Mouse (Mus musculus) midbrain, embryonic 16.5 days (tissue): Measurements from ENCODE around the gene Prkaa2. TPM values are rescaled to one million over a fixed set of nuclear protein-coding genes. Genes with fewer than 3 reads are reported as not detected.

Experiments used
- ATAC-seq: fragments of 200-750 bp; cut with Nextera tagmentation; 2 replicates; pipeline ENCODE4 v1.8.0; 2017; ENCODE audit warnings: moderate TSS enrichment
- H3K27ac ChIP-seq: fragments of 300-500 bp; sonication (generic); 2 replicates; pipeline ENCODE4 v1.5.1; 2014; ENCODE audit warnings: mild to moderate bottlenecking, low read length, mixed read lengths
- H3K27me3 ChIP-seq: fragments of 300-500 bp; sonication (generic); 2 replicates; pipeline ENCODE4 v1.6.1; 2014; ENCODE audit warnings: low read depth, low read length, mixed read lengths; ENCODE audit not compliant: control insufficient read depth, insufficient read depth
- H3K36me3 ChIP-seq: fragments of 300-500 bp; sonication (generic); 2 replicates; pipeline ENCODE4 v1.6.1; 2014; ENCODE audit warnings: mild to moderate bottlenecking, low read length, moderate library complexity, mixed read lengths; ENCODE audit not compliant: control insufficient read depth, insufficient read depth
- H3K4me1 ChIP-seq: fragments of 300-500 bp; sonication (generic); 2 replicates; pipeline ENCODE4 v1.6.1; 2014; ENCODE audit warnings: mild to moderate bottlenecking, low read length, mixed read lengths; ENCODE audit not compliant: control insufficient read depth, insufficient read depth
- H3K4me2 ChIP-seq: fragments of 300-500 bp; sonication (generic); 2 replicates; pipeline ENCODE4 v1.6.1; 2014; ENCODE audit warnings: mild to moderate bottlenecking, low read length, mixed read lengths
- H3K4me3 ChIP-seq: fragments of 300-500 bp; sonication (generic); 2 replicates; pipeline ENCODE4 v1.5.1; 2014; ENCODE audit warnings: low read depth, mild to moderate bottlenecking, low read length, moderate library complexity, mixed read lengths
- H3K9ac ChIP-seq: fragments of 300-500 bp; sonication (generic); 2 replicates; pipeline ENCODE4 v1.6.1; 2014; ENCODE audit warnings: low read depth, low read length, mixed read lengths
- H3K9me3 ChIP-seq: fragments of 300-500 bp; sonication (generic); replicated peaks from 2 replicates; pipeline ENCODE4 v1.6.1; 2014; ENCODE audit warnings: mild to moderate bottlenecking, low read length, mixed read lengths; ENCODE audit not compliant: control insufficient read depth, poor library complexity, severe bottlenecking
- WGBS: fragments of 180-500 bp; shearing (Covaris S2); extraction: QIAGEN DNeasy Blood & Tissue Kit; methylation state at CpG from one replicate; pipeline ENCODE4 v1.1.7; 2014; 5-methylcytosine and 5-hydroxymethylcytosine counted together
- polyA plus RNA-seq: library from polyadenylated mRNA; unstranded; fragments of >200 nt; fragmentation: Nextera tagmentation; extraction: Ambion mirVana; gene quantifications from 2 replicates; pipeline ENCODE4 v1.2.1, GENCODE M21; 2015

The Prkaa2 gene
- polyA plus RNA-seq, 1 experiment from 2014 or later: 18.6 TPM

DNA sequence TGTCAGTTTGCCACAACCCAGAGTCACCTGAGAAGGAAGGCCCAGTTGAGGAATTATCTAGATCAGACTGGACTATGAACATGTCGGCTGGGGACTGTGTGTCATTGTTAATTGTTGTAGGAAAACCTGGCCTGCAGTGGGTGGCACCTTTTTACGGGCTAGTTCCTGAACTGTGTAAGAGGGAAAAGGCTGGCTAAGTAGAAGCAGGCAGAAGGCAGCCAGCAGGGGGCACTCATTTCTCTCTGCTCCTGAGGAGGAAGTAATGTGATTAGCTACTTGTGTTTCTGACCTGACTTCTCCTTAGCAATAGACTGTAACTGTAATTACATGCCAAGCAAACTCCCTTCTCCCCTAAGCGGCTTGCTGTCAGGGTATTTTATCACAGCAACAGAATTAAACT is 38.7 kb downstream of the Prkaa2 start:
- Histone ChIP-seq H3K9me3 (no peaks in the 10 kb centered on the region), H3K9ac (no peak overlapping the region), H3K27ac (no peak overlapping the region), H3K4me2 (no peak overlapping the region), H3K27me3 (no peaks in the 10 kb centered on the region), H3K36me3 (no peaks in the 10 kb centered on the region), H3K4me1 (no peaks in the 10 kb centered on the region), H3K4me3 (no peak overlapping the region)
- 40% methylated on average over 3 of the region's 3 CpGs for WGBS
- ATAC-seq: no peak

DNA sequence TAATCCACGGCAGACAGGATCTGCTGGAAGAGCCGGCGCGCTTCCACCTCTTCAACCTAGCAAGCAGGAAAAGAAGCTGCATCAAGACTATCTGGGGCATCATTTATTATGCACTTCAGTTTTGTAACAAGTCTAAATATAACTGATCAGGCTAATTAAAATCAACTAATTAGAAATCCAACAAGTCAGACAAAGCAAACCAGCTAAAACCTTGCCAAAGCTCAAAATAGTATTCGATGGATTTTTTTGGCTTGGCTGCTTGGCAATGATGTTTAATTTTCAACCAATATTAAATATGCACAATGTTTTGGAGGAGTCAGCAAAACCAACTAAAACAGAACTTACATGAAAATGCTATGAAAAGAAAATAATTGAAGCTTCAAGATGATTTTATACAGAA is 58.4 kb downstream of the Prkaa2 start:
- no peak overlapping the region for H3K9ac ChIP-seq
- no peaks in the 10 kb centered on the region for H3K4me1 ChIP-seq
- H3K27me3 ChIP-seq: no peaks in the 10 kb centered on the region
- no peaks in the 10 kb centered on the region for H3K9me3 ChIP-seq
- H3K36me3 ChIP-seq: no peaks in the 10 kb centered on the region; the same call in 1 of the 2 replicates
- no peak overlapping the region for H3K4me2 ChIP-seq
- H3K27ac ChIP-seq: no peak overlapping the region
- H3K4me3 ChIP-seq: no peak overlapping the region
- 84% methylated on average over 5 of the region's 5 CpGs for WGBS
- no peak for ATAC-seq

DNA sequence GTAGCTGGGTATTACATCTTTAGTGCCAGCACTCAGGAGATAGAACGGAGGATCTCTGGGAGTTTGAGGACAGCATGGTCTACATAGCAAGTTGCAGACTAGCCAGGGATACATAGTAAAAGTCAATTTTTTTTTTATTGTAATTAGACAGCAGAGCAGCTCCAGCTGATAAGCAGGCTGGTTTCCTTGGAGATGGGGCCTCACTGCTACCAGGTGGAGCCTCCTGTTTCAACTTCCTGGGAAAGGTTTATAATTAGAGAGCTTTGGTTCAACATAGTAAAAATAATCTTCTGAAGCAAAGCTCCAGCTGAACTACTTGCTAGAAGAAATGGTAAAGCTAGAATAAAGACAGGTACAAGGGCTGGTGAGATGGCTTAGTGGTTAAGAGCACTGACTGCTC is 59.6 kb downstream of the Prkaa2 start:
- Histone ChIP-seq H3K9ac (no peak overlapping the region), H3K27me3 (no peaks in the 10 kb centered on the region), H3K4me1 (no peaks in the 10 kb centered on the region), H3K4me3 (no peak overlapping the region), H3K36me3 (no peaks in the 10 kb centered on the region; the same call in 1 of the 2 replicates), H3K4me2 (no peak overlapping the region), H3K27ac (no peak overlapping the region), H3K9me3 (no peaks in the 10 kb centered on the region)
- 86% methylated on average over 1 of the region's 1 CpGs for WGBS
- ATAC-seq: no peak

DNA sequence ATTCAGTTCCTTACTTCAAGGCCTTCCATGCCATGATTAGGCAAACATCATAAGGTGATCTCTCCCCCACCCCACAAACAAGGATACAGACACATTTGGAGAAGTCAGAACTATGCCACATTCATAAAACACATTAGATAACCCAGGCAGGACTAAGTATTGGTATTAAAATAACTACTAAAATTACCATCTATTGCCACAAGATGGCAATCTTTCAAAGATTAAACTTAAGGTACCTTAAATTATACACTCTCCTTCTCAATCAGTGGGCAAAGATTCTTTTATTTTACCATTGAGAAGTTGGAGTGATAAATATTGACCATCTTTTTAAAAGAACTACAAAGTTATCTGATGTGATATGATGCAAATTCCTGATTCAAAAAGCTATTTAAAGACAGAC is 75.4 kb downstream of the Prkaa2 start:
- H3K36me3 ChIP-seq: 0 out of 2 replicates have a peak, but pooled peaks cover 2% of the 10 kb centered on the region
- no peak overlapping the region for H3K4me3 ChIP-seq
- no peaks in the 10 kb centered on the region for H3K9me3 ChIP-seq
- no peaks in the 10 kb centered on the region for H3K4me1 ChIP-seq
- no peak for ATAC-seq
- no peak overlapping the region for H3K27ac ChIP-seq
- no peak overlapping the region for H3K9ac ChIP-seq
- H3K27me3 ChIP-seq: no peaks in the 10 kb centered on the region
- no peak overlapping the region for H3K4me2 ChIP-seq

DNA sequence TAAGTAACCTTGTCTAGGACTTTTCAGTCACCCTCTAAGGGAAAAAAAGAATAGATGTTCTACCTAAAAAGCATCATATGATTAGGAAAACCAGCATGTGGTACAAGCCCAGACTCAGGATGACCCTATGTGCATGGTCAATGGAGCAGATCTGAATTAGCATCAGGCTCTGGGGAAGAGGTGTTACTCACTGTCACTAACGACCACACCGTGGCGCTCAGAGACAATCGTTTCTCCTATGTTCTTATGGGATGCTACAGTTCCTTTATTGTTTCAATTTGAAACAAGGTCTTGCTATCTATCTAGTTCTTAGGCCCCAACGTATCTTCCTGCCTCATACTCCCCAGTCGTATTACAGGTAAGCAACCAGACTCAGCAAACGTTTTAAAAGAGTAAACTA is 76.5 kb downstream of the Prkaa2 start:
- no peak overlapping the region for H3K27ac ChIP-seq
- H3K4me2 ChIP-seq: no peak overlapping the region
- no peaks in the 10 kb centered on the region for H3K9me3 ChIP-seq
- WGBS: 44% methylated on average over 7 of the region's 7 CpGs
- H3K27me3 ChIP-seq: no peaks in the 10 kb centered on the region
- no peaks in the 10 kb centered on the region for H3K4me1 ChIP-seq
- H3K4me3 ChIP-seq: no peak overlapping the region
- no peaks in the 10 kb centered on the region for H3K36me3 ChIP-seq
- ATAC-seq: no peak
- no peak overlapping the region for H3K9ac ChIP-seq

DNA sequence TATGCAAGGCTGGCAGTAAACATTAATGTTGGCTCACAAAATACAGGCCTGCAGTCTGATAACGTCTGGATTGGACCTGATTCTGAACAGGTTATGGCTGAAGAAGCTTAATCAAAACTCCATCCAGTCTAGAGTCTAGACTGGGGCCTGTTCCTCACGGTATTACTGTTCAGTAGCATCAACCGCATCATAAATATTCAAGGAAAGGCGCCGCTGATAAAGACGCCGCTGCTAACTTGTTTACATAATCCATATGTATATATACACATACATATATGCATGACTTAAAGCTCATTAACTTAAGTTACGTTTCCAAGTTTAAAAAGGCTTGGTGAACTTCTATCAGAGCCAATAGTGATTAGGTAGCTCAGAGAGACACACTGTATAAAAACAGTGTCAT is 78.6 kb downstream of the Prkaa2 start:
- Histone ChIP-seq H3K4me1 (no peaks in the 10 kb centered on the region), H3K9me3 (no peaks in the 10 kb centered on the region), H3K27me3 (no peaks in the 10 kb centered on the region), H3K4me2 (no peak overlapping the region), H3K4me3 (no peak overlapping the region), H3K9ac (no peak overlapping the region), H3K36me3 (no peaks in the 10 kb centered on the region), H3K27ac (no peak overlapping the region)
- ATAC-seq: no peak
- WGBS: 47% methylated on average over 8 of the region's 8 CpGs

DNA sequence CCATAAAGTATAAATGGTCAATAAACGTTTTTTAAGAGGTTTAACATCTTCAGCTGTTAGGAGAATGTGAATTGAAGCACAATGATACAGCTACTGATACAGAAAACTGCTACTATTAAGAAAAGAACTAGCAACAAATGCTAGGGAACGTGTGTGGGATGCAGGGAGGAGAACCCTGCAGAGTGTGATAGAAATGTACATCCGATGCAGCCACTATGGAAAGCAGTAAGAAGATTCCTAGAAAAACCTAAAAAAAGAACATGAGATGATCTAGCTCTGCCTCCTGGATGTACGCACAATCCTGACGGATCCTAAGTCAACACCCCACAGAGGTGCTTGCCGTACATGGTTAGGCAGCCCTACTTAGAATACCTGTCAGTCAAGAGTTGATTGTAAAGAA is 82.4 kb downstream of the Prkaa2 start:
- WGBS: 73% methylated on average over 6 of the region's 6 CpGs
- Histone ChIP-seq H3K36me3 (no peaks in the 10 kb centered on the region), H3K27me3 (no peaks in the 10 kb centered on the region), H3K9me3 (no peaks in the 10 kb centered on the region), H3K4me2 (no peak overlapping the region), H3K4me1 (no peaks in the 10 kb centered on the region), H3K4me3 (no peak overlapping the region), H3K9ac (no peak overlapping the region), H3K27ac (no peak overlapping the region)
- no peak for ATAC-seq

DNA sequence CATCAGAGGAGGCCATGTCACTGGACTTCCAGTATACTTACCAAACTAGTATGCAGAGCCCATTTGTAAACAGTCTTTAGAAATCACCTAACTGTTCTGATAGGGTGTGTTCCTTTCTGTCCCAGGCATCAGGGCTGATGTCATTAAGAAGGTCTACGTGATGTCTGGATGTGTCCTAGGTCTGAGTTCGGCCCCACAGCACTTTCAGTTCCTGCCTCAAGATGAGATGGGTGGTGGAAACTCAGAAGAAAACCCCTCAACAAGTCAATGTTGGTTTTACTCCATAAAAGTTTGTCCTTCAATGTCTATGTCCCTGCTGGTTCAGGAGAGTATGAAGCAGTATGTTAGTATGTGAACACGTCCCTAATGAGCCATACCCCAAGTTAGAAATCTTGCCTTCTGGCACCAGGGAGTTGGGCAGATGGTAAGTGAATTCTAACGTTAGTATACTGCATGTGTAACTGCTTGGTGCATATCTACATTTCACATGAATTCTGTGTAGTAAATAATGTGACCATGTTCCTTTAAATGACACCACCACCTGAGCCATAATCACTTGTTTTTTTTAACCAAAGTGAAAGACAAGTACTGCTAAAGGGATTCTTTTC is 93.6 kb downstream of the Prkaa2 start:
- ATAC-seq: no peak
- no peaks in the 10 kb centered on the region for H3K9me3 ChIP-seq
- no peaks in the 10 kb centered on the region for H3K36me3 ChIP-seq
- H3K27me3 ChIP-seq: no peaks in the 10 kb centered on the region
- no peak overlapping the region for H3K9ac ChIP-seq
- H3K4me2 ChIP-seq: no peak overlapping the region
- WGBS: 90% methylated on average over 4 of the region's 4 CpGs
- no peaks in the 10 kb centered on the region for H3K4me1 ChIP-seq
- no peak overlapping the region for H3K4me3 ChIP-seq
- H3K27ac ChIP-seq: no peak overlapping the region

DNA sequence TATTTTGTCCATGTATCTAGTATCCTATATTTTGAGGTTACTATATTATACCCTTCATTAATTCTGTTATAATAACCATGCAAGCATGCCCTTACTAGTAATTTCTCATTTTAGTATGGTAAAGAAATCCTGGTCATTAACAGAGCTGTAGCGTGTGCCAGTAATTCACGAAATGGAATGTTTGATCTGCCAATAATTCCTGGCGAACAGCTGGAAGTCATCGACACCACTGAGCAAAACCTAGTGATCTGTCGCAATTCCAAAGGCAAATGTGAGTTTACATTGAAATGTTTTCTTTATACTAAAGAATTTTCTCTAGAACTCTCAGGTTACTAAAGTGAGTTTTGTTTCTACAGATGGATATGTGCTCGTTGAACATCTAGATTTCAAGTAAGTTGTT is 94.2 kb downstream of the Prkaa2 start:
- Histone ChIP-seq H3K36me3 (no peaks in the 10 kb centered on the region), H3K4me1 (no peaks in the 10 kb centered on the region), H3K4me2 (no peak overlapping the region), H3K9ac (no peak overlapping the region), H3K4me3 (no peak overlapping the region), H3K27ac (no peak overlapping the region), H3K9me3 (no peaks in the 10 kb centered on the region), H3K27me3 (no peaks in the 10 kb centered on the region)
- WGBS: 84% methylated on average over 6 of the region's 6 CpGs
- no peak for ATAC-seq
